Mouse (Mus musculus) central nervous system, embryonic 11.5 days (tissue): ENCODE data around the gene Lhfpl3. TPM values are rescaled to one million over a fixed set of nuclear protein-coding genes. Genes with fewer than 3 reads are reported as not detected.

ENCODE experiments used
- polyA plus RNA-seq: library from polyadenylated mRNA; depleted of rRNA; stranded (reverse); fragments of >200 nt; gene quantifications from 2 replicates; pipeline ENCODE4 v1.2.3, GENCODE M21; 2012; rRNA removed

Gene Lhfpl3
- polyA plus RNA-seq: 0.30 and 0.58 TPM in 2 replicates

GRCm38 (mm10) chr5:22745885-22746532, at the start of gene Lhfpl3:
Gene Lhfpl3 (plus strand): TSS chr5:22746059.

Other genes with a start within 250 kb of the Lhfpl3 start
- gene Orc5, start 195.6 kb upstream of the Lhfpl3 start, polyA plus RNA-seq: 9.2 and 15.1 TPM in 2 replicates